Mouse (Mus musculus) ES-E14 (cell line): ENCODE measurements around the gene Gm5141.
"Not testable (repeated sequence)": the region's sequence is repeated elsewhere in the genome, so short reads cannot be mapped to it uniquely, and the experiment has no call there.

Source experiments
- CHD2 ChIP-seq: IDR thresholded peaks from 2 replicates; pipeline ENCODE4 v1.6.1; 2014; ENCODE audit warnings: mild to moderate bottlenecking, low read depth, low read length, inconsistent platforms
- HCFC1 ChIP-seq: IDR thresholded peaks from 2 replicates; pipeline ENCODE4 v1.6.1; 2012; ENCODE audit warnings: low read length, inconsistent platforms, borderline replicate concordance; ENCODE audit not compliant: insufficient read depth
- MAFK ChIP-seq: IDR thresholded peaks from 2 replicates; pipeline ENCODE4 v1.6.1; 2014; ENCODE audit warnings: mild to moderate bottlenecking, low read depth, low read length, inconsistent platforms; ENCODE audit not compliant: insufficient read depth
- ZC3H11A ChIP-seq: IDR thresholded peaks from 2 replicates; pipeline ENCODE4 v1.6.1; 2012; ENCODE audit warnings: low read depth, mild to moderate bottlenecking, inconsistent platforms, low read length, borderline replicate concordance
- ZNF384 ChIP-seq: IDR thresholded peaks from 2 replicates; pipeline ENCODE4 v1.6.1; 2012; ENCODE audit warnings: low read depth, low read length, inconsistent platforms

DNA sequence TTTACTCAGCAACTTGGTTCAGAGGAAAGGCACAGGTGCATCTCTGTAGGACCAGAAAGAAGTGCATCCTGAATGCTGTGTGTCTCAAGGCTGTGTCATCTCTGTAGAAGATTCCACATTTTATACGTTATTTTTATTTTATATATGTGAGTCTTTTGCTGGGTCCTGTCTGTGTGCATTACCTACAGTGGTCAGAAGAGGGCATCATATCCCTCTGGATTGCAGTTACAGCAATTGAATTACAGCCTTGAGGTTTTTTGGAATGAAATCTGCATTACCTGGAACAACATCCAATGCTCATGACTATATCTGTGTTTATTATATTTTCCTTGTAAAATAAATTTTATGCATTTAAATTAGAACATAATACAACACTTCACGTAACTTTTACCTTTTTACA, 21.8 kb downstream of the Gm5141 start:
- peak; percentile 55; the same call in 1 of the 2 replicates for TF ChIP-seq ZC3H11A
- TF ChIP-seq ZNF384, CHD2, HCFC1, MAFK: not testable (repeated sequence)
